Mouse (Mus musculus) lung, postnatal 4 days (tissue): ENCODE measurements at regions not wholly inside any gene's neighbourhood (a gene's known extent, or its start where the extent isn't known, plus 50 kb on each side); places are given as distances from the start of the nearest gene placed in this dataset.

Experiments used
- DNase-seq, 2 experiments: peaks; one replicate each; pipeline ENCODE4 v3.0.0; 2021

DNA sequence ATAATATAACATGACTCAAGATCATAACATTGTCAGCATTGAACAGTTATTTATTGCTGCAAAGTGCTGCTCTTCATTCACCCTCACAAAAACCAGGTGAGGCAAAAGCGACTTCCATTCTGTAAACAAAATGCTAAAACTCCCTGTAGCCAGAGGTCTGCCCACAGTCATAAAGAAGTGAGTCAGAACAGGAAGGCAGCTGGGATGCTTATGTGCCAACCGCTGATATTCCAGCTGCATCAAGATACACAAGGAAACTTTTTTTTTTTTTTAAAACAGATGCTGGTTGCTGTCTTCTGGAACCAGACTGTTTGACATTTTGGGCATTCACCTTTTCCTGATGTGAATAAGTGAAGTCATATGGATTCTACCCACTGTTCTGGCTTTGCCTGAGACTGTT lies 260.7 kb downstream of the 1700064H15Rik start:
- DNase-seq, result no peak
